In the genomic region with DNA sequence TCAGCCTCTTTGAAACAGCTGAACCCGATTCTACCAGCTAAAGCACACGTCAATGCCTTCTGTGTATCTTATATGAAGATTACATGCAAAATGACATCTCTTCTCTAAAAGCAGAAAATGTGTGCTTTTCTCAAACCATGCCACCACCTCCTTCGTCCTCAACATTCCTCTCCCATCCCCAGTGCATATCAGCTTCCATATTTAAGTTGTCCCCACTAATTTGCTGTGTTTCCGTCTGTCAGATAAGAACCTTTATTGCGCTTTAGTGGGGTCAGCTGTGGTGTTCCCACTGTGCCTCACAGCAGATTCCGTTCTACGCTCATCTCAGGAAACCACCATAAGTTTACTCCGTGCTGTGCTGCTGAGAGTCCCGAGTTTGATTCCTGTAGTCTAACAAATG, we compare ENCODE assay signal across 12 mouse cellular contexts. TPM values are rescaled to one million over a fixed set of nuclear protein-coding genes. Genes with fewer than 3 reads are reported as not detected.
A peak's percentile ranks its signal among the peaks of the same experiment; 100 is the strongest.
DNase-seq lines count a peak whose midpoint lies in the region; ATAC-seq and TF ChIP-seq lines count a peak whose summit lies in the region.
"Had no signal": no experiment of that assay in that cellular context is flagged by ENCODE, and none has a peak within 500 bp of the region (broad histone marks: within the 10 kb centered on the region; RNA-seq: fewer than 3 reads in every experiment).

No protein-coding gene starts in this region.

- no peak for ATAC-seq in heart, embryonic 13.5 days (ENCODE audit: extremely low read depth, insufficient number of reproducible peaks, low FRiP score, low TSS enrichment)
- ATAC-seq in stomach, embryonic 14.5 days (ENCODE audit: insufficient number of reproducible peaks, insufficient read depth, low FRiP score, low read depth) = no peak
- ATAC-seq in stomach, postnatal 0 days (ENCODE audit: low FRiP score, low TSS enrichment) = no peak
- ATAC-seq in hindbrain, embryonic 16.5 days = no peak
- ATAC-seq: inflammation-experienced regulatory T-cells, adult 6 months had no signal

- no peak for DNase-seq in heart, adult 8-10 months (ENCODE audit: low spot score)
- DNase-seq in stomach, postnatal 0 days (ENCODE audit: low spot score) = no peak
- DNase-seq in layer of hippocampus, postnatal 14 days (ENCODE audit: low spot score in 2 of 2) = no peak
- DNase-seq in spleen, postnatal 4 days (ENCODE audit: low spot score in 2 of 2) = no peak
- DNase-seq in adipocyte (ENCODE audit: low spot score) = no peak
- DNase-seq: adrenal gland, adult 8-10 months; thymus, postnatal 25 days had no signal

- peak overlapping the region; percentile 88 for H3K4me2 ChIP-seq in heart, embryonic 13.5 days
- H3K4me2 ChIP-seq in stomach, embryonic 14.5 days (replicated peaks; ENCODE audit: low read depth, low read length) = peak overlapping the region; percentile 14; the same call in 1 of the 2 replicates
- H3K4me2 ChIP-seq in stomach, postnatal 0 days (replicated peaks; ENCODE audit: low read depth) = no peak overlapping the region
- peak overlapping the region; percentile 67 for H3K4me2 ChIP-seq in hindbrain, embryonic 16.5 days (ENCODE audit: low read length)

- WGBS in heart, embryonic 13.5 days = 16% methylated on average over 9 of the region's 9 CpGs
- 48% methylated on average over 9 of the region's 9 CpGs for WGBS in stomach, embryonic 14.5 days
- 56% methylated on average over 9 of the region's 9 CpGs for WGBS in stomach, postnatal 0 days
- WGBS in hindbrain, embryonic 16.5 days = 52% methylated on average over 9 of the region's 9 CpGs

- H3K27me3 ChIP-seq in heart, embryonic 13.5 days (replicated peaks) = no peaks in the 10 kb centered on the region
- H3K27me3 ChIP-seq in stomach, embryonic 14.5 days (ENCODE audit: control insufficient read depth, insufficient read depth, low read length) = peaks cover 8% of the 10 kb centered on the region; the same call in 1 of the 2 replicates
- H3K27me3 ChIP-seq in stomach, postnatal 0 days (ENCODE audit: control insufficient read depth, insufficient read depth, low read length) = peaks cover 2% of the 10 kb centered on the region; the same call in 1 of the 2 replicates
- no peaks in the 10 kb centered on the region for H3K27me3 ChIP-seq in hindbrain, embryonic 16.5 days (replicated peaks; ENCODE audit: control insufficient read depth, insufficient read depth, low read length)

- H3K9ac ChIP-seq in heart, embryonic 13.5 days = peak overlapping the region; percentile 94
- H3K9ac ChIP-seq in stomach, embryonic 14.5 days (replicated peaks; ENCODE audit: low read depth, low read length) = no peak overlapping the region
- no peak overlapping the region for H3K9ac ChIP-seq in stomach, postnatal 0 days (ENCODE audit: low read length)
- H3K9ac ChIP-seq in hindbrain, embryonic 16.5 days (ENCODE audit: low read depth, low read length) = no peak overlapping the region
- H3K9ac ChIP-seq: limb, embryonic 12.5 days had no signal

- TF ChIP-seq CTCF in stomach, postnatal 0 days (IDR thresholded peaks at IDR 0.05; ENCODE audit: low read depth) = no peak

- peaks cover 4% of the 10 kb centered on the region; the same call in 1 of the 2 replicates for H3K36me3 ChIP-seq in heart, embryonic 13.5 days
- no peaks in the 10 kb centered on the region for H3K36me3 ChIP-seq in stomach, embryonic 14.5 days (ENCODE audit: control insufficient read depth, insufficient read depth, low read length)
- no peaks in the 10 kb centered on the region for H3K36me3 ChIP-seq in stomach, postnatal 0 days (ENCODE audit: control insufficient read depth, insufficient read depth, low read length)
- H3K36me3 ChIP-seq in hindbrain, embryonic 16.5 days (ENCODE audit: control insufficient read depth, insufficient read depth, low read length) = no peaks in the 10 kb centered on the region
- H3K36me3 ChIP-seq: limb, embryonic 12.5 days had no signal

- H3K9me3 ChIP-seq in heart, embryonic 13.5 days = no peaks in the 10 kb centered on the region
- H3K9me3 ChIP-seq in stomach, embryonic 14.5 days (ENCODE audit: control insufficient read depth, low read depth, low read length) = no peaks in the 10 kb centered on the region
- no peaks in the 10 kb centered on the region for H3K9me3 ChIP-seq in stomach, postnatal 0 days (ENCODE audit: control insufficient read depth, low read length)
- no peaks in the 10 kb centered on the region for H3K9me3 ChIP-seq in hindbrain, embryonic 16.5 days (ENCODE audit: control insufficient read depth, low read length)
- H3K9me3 ChIP-seq: limb, embryonic 12.5 days had no signal

- H3K4me3 ChIP-seq in heart, embryonic 13.5 days = peak overlapping the region; percentile 92
- no peak overlapping the region for H3K4me3 ChIP-seq in stomach, embryonic 14.5 days (ENCODE audit: low read depth, low read length)
- no peak overlapping the region for H3K4me3 ChIP-seq in stomach, postnatal 0 days (ENCODE audit: low read depth, low read length)
- H3K4me3 ChIP-seq in hindbrain, embryonic 16.5 days (ENCODE audit: low read length) = peak overlapping the region; percentile 21

- peaks cover 47% of the 10 kb centered on the region for H3K4me1 ChIP-seq in heart, embryonic 13.5 days
- no peaks in the 10 kb centered on the region for H3K4me1 ChIP-seq in stomach, embryonic 14.5 days (ENCODE audit: control insufficient read depth, insufficient read depth, low read length)
- no peaks in the 10 kb centered on the region; the same call in 1 of the 2 replicates for H3K4me1 ChIP-seq in stomach, postnatal 0 days (replicated peaks; ENCODE audit: control insufficient read depth, insufficient read depth)
- peaks cover 8% of the 10 kb centered on the region for H3K4me1 ChIP-seq in hindbrain, embryonic 16.5 days (ENCODE audit: control insufficient read depth, insufficient read depth, low read depth, low read length)

- no peak for TF ChIP-seq EP300 in stomach, postnatal 0 days (optimal IDR thresholded peaks at IDR 0.05)

- H3K27ac ChIP-seq in heart, embryonic 13.5 days (replicated peaks) = peak overlapping the region; percentile 81
- H3K27ac ChIP-seq in stomach, embryonic 14.5 days (ENCODE audit: low read length) = no peak overlapping the region
- no peak overlapping the region for H3K27ac ChIP-seq in stomach, postnatal 0 days (replicated peaks)
- H3K27ac ChIP-seq in hindbrain, embryonic 16.5 days (ENCODE audit: low read depth, low read length) = no peak overlapping the region
- H3K27ac ChIP-seq: limb, embryonic 12.5 days had no signal

RNA-seq across cellular contexts. Expression of a gene that starts 1.8 kb away (rescaled TPM):
- 66.1 and 69.8 TPM in 2 replicates for polyA plus RNA-seq in heart, embryonic 13.5 days (2015; fragmentation: Nextera tagmentation; extraction: Ambion mirVana)
- 1 to 10 TPM; 3.7 to 4.7 (median 4.4) TPM for total RNA-seq in heart, adult 8-10 months (2022)
- polyA plus RNA-seq in stomach, embryonic 14.5 days (2014; fragmentation: Nextera tagmentation; extraction: Ambion mirVana) = 23.1 and 24.0 TPM in 2 replicates
- 4.2 and 4.7 TPM in 2 replicates for polyA plus RNA-seq in stomach, postnatal 0 days (2015; fragmentation: Nextera tagmentation; extraction: Ambion mirVana)
- 29.3 and 31.5 TPM in 2 replicates for polyA plus RNA-seq in hindbrain, embryonic 16.5 days (2015; fragmentation: Nextera tagmentation; extraction: Ambion mirVana)
- 10 to 100 TPM; 50.2 to 54.2 TPM for total RNA-seq in layer of hippocampus, postnatal 14 days (2021)

Comparison
In these comparisons a context has a peak if more than half of its experiments do, and no peak if none do; other contexts are left out.
1. H3K4me3 ChIP-seq: peak in heart, embryonic 13.5 days (single experiment) and hindbrain, embryonic 16.5 days (single experiment); none in stomach, embryonic 14.5 days (single experiment) and stomach, postnatal 0 days (single experiment).